Mouse (Mus musculus) embryonic fibroblast, embryonic 13.5 days (primary cell): ENCODE results near the gene Synrg.

Experiments used
- CTCF ChIP-seq: IDR thresholded peaks from 2 replicates; pipeline ENCODE4 v1.5.1; 2011; ENCODE audit warnings: mild to moderate bottlenecking, control low read depth, low read length, moderate library complexity, borderline replicate concordance; ENCODE audit not compliant: insufficient read depth
- POLR2A ChIP-seq: IDR thresholded peaks from 2 replicates; pipeline ENCODE4 v1.6.1; 2011; ENCODE audit warnings: low read depth, mild to moderate bottlenecking, control low read depth, low read length, moderate library complexity

DNA sequence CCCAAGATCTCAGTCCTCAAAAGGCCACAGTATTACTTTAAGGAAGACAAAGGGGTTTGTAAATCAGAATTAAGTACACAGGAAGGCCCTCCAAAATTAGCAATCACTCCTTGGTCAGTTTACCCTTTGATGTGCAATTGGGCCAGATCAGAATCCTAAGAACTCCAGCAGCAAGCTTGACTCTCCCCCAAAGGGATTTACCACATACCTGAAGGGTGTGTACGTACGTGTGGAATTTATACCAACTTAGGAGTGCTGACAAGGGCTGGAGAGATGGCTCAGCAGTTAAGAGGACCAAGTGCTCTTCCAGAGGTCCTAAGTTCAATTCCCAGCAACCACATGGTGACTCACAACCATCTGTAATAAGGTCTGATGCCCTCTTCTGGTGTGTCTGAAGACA is 97.7 kb downstream of the Synrg start:
- no peak for TF ChIP-seq CTCF
- no peak for TF ChIP-seq POLR2A
